Mouse (Mus musculus) adrenal gland (tissue): ENCODE results near the gene Pum1.

Experiments
- intact Hi-C: fragments of 180-260 bp; cut with DNase I; formaldehyde crosslinking; loops from one replicate; pipeline ENCODE4 v1.15.1; 2025

Pum1 gene

GRCm38 (mm10) chr4:130787530-130787929, 124.4 kb downstream of the Pum1 start:
- intact Hi-C loops, result loop anchor here (5.0 kb wide), 1 partner anchor 155 kb away; the partner anchor contains the start of gene Matn1

- intact Hi-C loops, result loop anchor here (1.0 kb wide), 2 partner anchors 88 to 102 kb away; no protein-coding TSS in a partner anchor
Measured at GRCm38 (mm10) chr4:130790180-130790579, 127.1 kb downstream of the Pum1 start.

DNA sequence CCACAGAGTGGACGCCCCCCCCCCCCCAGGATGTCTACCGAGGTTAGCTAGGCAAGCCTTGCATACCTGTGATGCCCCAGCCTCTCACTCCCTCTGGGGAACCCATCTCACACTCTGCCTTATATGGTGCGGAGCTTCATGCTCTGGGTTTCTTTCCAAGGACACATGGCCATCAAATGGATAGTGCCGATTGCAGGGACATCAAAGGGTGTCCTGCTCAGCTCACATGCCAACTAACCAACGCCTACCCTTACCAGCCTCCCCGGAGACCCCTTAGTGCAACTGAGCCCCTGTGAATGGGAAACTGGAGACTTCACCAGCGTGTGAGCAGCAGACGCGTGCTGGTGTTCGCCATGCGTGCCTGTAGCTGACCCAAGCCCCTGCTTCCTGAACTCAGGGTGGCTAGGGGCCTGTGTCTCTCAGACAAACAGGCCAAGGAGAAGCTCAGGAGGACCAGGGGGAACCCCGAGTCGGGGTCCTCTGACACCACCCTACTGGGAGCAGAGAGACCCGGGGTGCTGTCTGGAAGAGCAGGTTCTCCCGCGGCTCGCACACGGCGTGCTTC, 128.8 kb downstream of the Pum1 start:
- intact Hi-C loops, result no loop called here

DNA sequence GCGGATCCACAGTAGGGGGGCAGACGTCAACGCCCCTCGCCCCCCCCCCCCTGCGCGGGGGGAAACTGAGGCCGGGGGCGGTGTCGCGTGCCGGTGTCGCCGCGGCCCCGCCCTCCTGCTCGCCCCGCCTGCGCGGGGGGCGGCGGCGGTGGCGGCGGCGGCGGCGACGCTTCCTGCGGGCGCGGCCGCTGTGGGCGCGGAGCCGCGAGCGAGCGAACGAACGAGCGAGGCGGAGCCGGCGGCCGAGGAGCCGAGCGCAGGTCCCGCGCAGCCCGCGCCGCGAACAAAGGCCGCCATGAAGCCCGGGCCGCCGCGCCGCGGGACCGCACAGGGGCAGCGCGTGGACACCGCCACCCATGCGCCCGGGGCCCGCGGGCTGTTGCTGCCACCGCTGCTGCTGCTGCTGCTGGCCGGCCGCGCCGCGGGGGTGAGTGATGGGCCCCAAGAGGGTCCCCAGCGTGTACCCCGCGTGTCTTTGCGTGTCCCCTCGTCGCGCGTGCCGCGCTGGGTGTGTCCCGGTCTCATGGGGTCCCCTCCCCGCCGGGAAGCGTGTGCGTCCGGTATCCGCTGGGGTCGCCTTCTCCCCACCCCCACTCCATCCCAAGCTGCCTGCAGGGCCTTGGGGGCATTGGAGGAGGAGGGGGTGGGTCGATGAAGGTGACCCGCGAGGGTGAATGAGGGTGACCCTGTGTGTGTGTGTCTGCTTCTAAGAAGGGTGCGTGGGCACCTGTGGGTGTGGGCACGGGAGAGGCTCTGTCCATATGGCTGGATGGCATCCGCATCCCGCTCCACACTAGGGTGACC, 129.5 kb downstream of the Pum1 start, which contains the start of gene Sdc3:
Gene Sdc3, plus strand, starts transcription at position 162 of the 804 bp plus-strand sequence.
- intact Hi-C loops, result no loop called here

GRCm38 (mm10) chr4:130793180-130793501, 130.0 kb downstream of the Pum1 start:
- intact Hi-C loops, result no loop called here

DNA sequence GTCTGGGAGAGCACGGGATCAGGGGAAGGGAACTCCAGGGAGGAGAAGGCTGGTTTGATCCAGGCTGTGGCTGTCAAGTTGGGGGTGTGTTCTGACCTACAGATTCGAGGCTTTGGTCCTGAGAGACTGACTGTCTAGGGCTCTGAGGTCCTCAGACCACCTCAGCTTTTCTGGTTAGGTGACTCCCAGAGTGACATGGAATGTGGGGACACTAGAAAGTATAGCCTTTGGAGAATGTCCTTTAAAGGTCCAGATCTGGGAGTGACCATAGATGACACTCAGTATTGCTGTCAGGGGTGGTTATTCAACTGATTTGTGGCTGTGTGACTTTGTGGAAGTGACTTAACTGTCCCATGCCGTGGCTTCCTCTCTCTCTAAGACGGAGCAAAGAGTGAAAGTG, 131.7 kb downstream of the Pum1 start:
- intact Hi-C loops, result no loop called here

- intact Hi-C loops, result no loop called here
Measured at GRCm38 (mm10) chr4:130795970-130796369, 132.8 kb downstream of the Pum1 start.

GRCm38 (mm10) chr4:130797201-130798051, 134.3 kb downstream of the Pum1 start:
- intact Hi-C loops, result no loop called here

DNA sequence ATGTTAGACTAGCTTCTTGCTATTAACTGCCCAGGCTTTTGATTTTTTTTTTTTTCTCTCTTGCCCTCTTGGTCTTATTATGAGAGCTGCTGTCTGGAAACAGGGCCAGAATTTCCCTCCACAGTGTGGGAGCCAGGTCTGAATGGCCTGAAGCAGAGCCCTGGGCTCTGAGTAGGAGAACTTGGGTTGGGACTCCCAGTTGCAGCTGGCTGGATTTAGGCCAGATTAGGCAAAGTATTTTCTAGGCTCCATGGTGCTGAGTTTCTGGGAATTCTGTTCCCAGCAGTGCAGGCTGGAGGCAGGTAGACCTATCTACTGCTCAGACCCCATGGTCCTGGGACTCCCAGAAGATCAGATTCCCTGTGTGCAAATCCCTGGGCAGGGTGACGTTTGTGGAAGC, 135.3 kb downstream of the Pum1 start:
- intact Hi-C loops, result no loop called here

- intact Hi-C loops, result no loop called here
Measured at GRCm38 (mm10) chr4:130799118-130799517, 136.0 kb downstream of the Pum1 start.

GRCm38 (mm10) chr4:130799582-130799981, 136.5 kb downstream of the Pum1 start:
- intact Hi-C loops, result no loop called here

- intact Hi-C loops, result loop anchor here (5.0 kb wide), 1 partner anchor 37 kb away; no protein-coding TSS in a partner anchor
Measured at GRCm38 (mm10) chr4:130800147-130800546, 137.0 kb downstream of the Pum1 start.

DNA sequence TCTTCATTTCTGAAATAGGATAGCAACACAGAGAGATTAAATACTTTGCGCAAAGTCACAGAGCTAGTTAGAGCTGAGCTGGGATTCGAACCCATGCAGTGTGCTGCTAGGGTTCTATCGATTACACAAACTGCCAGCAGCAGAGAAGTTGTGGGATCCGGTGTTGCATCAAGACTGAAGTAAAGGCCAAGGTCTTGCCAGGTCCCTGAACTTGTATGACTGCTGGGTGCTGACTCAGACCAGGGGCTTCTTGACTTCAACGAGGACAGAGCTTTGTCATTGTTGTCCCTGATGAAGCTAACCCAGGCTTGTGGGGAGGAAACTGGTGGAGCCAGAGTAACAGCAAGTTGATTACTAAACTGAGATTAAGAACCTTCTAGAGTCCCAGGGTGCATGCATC, 138.1 kb downstream of the Pum1 start:
- intact Hi-C loops, result loop anchor here (5.0 kb wide), 1 partner anchor 36 kb away; no protein-coding TSS in a partner anchor

- intact Hi-C loops, result loop anchor here (5.0 kb wide), 1 partner anchor 36 kb away; no protein-coding TSS in a partner anchor
Measured at GRCm38 (mm10) chr4:130801624-130802329, 138.7 kb downstream of the Pum1 start.

GRCm38 (mm10) chr4:130803591-130803990, 140.5 kb downstream of the Pum1 start:
- intact Hi-C loops, result loop anchor here (5.0 kb wide), 1 partner anchor 34 kb away; no protein-coding TSS in a partner anchor

- intact Hi-C loops, result loop anchor here (5.0 kb wide), 1 partner anchor 33 kb away; no protein-coding TSS in a partner anchor
Measured at GRCm38 (mm10) chr4:130804292-130804691, 141.2 kb downstream of the Pum1 start.

GRCm38 (mm10) chr4:130804771-130805361, 141.7 kb downstream of the Pum1 start:
- intact Hi-C loops, result loop anchor here (5.0 kb wide), 1 partner anchor 32 kb away; no protein-coding TSS in a partner anchor

DNA sequence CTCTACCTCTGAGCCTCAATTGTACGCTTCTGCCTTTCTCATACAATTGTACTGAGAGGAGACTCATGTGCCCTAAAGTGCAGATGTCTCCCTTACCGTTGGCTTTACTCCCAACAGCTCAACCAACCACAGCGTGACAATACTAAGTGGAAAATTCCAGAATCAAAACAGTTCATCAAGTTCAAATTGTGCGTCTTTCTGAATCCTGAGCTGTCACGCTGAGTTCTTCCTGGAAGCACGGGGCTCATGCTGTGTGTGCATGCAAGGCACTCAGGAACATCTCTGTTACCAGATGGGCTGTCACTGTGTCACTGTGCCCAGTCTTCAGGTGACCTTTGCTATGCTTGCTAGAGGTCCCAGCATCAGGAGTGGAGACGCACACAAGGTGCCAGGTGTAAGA, 142.6 kb downstream of the Pum1 start:
- intact Hi-C loops, result no loop called here

DNA sequence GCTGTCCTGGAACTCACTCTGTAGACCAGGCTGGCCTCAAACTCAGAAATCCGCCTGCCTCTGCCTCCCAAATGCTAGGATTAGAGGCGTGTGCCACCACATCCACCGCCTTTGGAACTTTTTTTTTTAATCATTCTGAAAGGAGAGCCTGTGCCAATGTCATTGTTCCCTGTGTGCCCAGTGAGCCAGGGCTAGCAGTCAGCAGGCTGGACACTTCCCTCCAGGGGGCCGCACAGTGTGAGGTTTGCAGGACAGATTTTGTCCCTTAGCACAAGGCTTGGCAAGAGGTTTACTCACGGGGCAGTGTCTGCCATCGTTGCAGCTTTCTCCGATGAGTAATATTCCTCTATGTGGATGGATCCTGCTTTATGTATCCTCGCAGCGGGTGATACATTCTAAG, 143.6 kb downstream of the Pum1 start:
- intact Hi-C loops, result no loop called here

DNA sequence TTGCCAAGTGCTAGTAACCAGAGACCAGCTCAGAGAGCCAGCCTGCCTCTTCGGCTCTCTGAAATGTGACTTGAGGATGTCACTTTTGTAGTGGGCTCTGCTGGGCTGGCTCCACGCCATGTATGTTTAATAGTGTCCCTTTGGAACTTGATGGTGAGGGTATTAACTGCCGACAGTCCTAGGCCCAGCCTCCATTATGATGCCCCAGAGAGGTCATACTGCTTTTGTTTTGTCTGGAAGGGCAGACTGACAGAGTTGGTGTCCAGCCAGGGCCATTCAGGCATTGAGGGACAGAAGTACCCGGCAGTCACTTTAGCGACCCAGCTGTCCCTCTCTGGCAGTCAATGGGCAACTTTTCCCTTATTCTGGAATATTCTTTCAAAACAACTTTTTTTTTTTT, 146.7 kb downstream of the Pum1 start:
- intact Hi-C loops, result no loop called here
